Mouse (Mus musculus) adrenal gland, postnatal 4 days (tissue): Measurements from ENCODE around the gene Mettl3. TPM values are rescaled to one million over a fixed set of nuclear protein-coding genes. Genes with fewer than 3 reads are reported as not detected.
A peak's percentile ranks its signal among the peaks of the same experiment; 100 is the strongest.

Source experiments
- DNase-seq, 2 experiments: peaks; one replicate each; pipeline ENCODE4 v3.0.0; 2021 to 2022; ENCODE audit warnings: low spot score in 2 of 2, mixed read lengths in 2 of 2
- total RNA-seq, 2 experiments: library from RNA; stranded (reverse); gene quantifications; 2 replicates each; pipeline ENCODE4 v1.2.3; 2021

Gene Mettl3
- total RNA-seq, 2 experiments from 2014 or later: 32.0 to 41.9 TPM

- no peak for DNase-seq
Observed at GRCm38 (mm10) chr14:52295558-52296264, 9.2 kb downstream of the Mettl3 start.

- no peak for DNase-seq
Observed at GRCm38 (mm10) chr14:52284191-52284590, 20.7 kb downstream of the Mettl3 start.

- DNase-seq: no peak
Observed at GRCm38 (mm10) chr14:52283629-52284028, 21.3 kb downstream of the Mettl3 start.

GRCm38 (mm10) chr14:52279747-52280120, 25.2 kb downstream of the Mettl3 start:
- no peak for DNase-seq

GRCm38 (mm10) chr14:52278932-52279746, 25.8 kb downstream of the Mettl3 start, which contains the start of the genes Tox4 and Rab2b:
TSS of gene Tox4 (plus strand) at chr14:52279146.
TSS of gene Rab2b (minus strand) at chr14:52279545.
- peak; percentile 91 to 98 for DNase-seq

GRCm38 (mm10) chr14:52277210-52277609, 27.7 kb downstream of the Mettl3 start:
- no peak for DNase-seq

GRCm38 (mm10) chr14:52272781-52273180, 32.1 kb downstream of the Mettl3 start:
- no peak for DNase-seq

GRCm38 (mm10) chr14:52257484-52258213, 47.3 kb downstream of the Mettl3 start, which contains the start of gene Chd8:
TSS of gene Chd8 (minus strand) at chr14:52257780.
- DNase-seq: peak; percentile 93 to 97

GRCm38 (mm10) chr14:52256311-52257175, 48.4 kb downstream of the Mettl3 start:
- DNase-seq: no peak

- no peak for DNase-seq
Observed at GRCm38 (mm10) chr14:52246129-52246528, 58.8 kb downstream of the Mettl3 start.

Other genes with a start within 250 kb of the Mettl3 start
- gene Hnrnpc, start 201.1 kb downstream of the Mettl3 start, total RNA-seq: 100 to 1,000 TPM; 247 to 267 TPM
- gene Rpgrip1, start 194.4 kb downstream of the Mettl3 start, total RNA-seq: 1 to 10 TPM in 1 of 2 experiments, under 1 TPM in 1; 0.37 to 1.6 TPM
- gene Supt16, start 107.7 kb downstream of the Mettl3 start, total RNA-seq: 10 to 100 TPM; 76.4 to 86.7 TPM
- 100 to 1,000 TPM; 153 to 165 TPM for gene Chd8, start 47.3 kb downstream of the Mettl3 start, total RNA-seq
- 10 to 100 TPM; 61.8 to 62.0 TPM for gene Tox4, start 26.0 kb downstream of the Mettl3 start, total RNA-seq
- 10 to 100 TPM; 38.9 to 39.8 TPM for gene Rab2b, start 25.6 kb downstream of the Mettl3 start, total RNA-seq
- 10 to 100 TPM; 17.0 to 20.1 TPM for gene Sall2, start 23.6 kb upstream of the Mettl3 start, total RNA-seq
- not detected for gene Olfr1513, start 51.3 kb upstream of the Mettl3 start, total RNA-seq
- not detected for gene Olfr1512, start 74.0 kb upstream of the Mettl3 start, total RNA-seq
- gene Olfr1511, start 92.3 kb upstream of the Mettl3 start, total RNA-seq: not detected
- not detected for gene Olfr1510, start 109.2 kb upstream of the Mettl3 start, total RNA-seq
- gene Olfr1509, start 137.9 kb upstream of the Mettl3 start, total RNA-seq: not detected
- gene Olfr1508, start 162.4 kb upstream of the Mettl3 start, total RNA-seq: not detected
- not detected for gene Olfr1507, start 190.6 kb upstream of the Mettl3 start, total RNA-seq